Mouse (Mus musculus): Measurements from ENCODE around the gene Wnk4.

GRCm38 (mm10) chr11:101275309-101275708 is 14.9 kb downstream of the Wnk4 start:
- TF ChIP-seq GATA1 (IDR thresholded peaks at IDR 0.05; ENCODE audit: borderline replicate concordance, low read length) (no peak), FLI1 (IDR thresholded peaks at IDR 0.05; ENCODE audit: low read length) (no peak)
